Mouse (Mus musculus): ENCODE data around the gene Mapk12. TPM values are rescaled to one million over a fixed set of nuclear protein-coding genes. Genes with fewer than 3 reads are reported as not detected.

Mapk12 gene
- polyA plus RNA-seq, 1 experiment from 2014 or later, result 5.1 TPM

Small RNA genes lying within 50 kb of the gene (microRNA-seq; reads per million reads assigned to microRNA genes)
- gene Mir6958 (6.3 reads per million, percentile 25 among the genes with 10 or more reads in this experiment), gene Mir7118 (not detected)

Other genes with a start within 250 kb of the Mapk12 start
- 0.17 TPM in 2 replicates for gene Ttll8, start 186.3 kb downstream of the Mapk12 start, polyA plus RNA-seq (2015; fragmentation: Nextera tagmentation; extraction: Ambion mirVana)
- gene Mlc1, start 161.7 kb downstream of the Mapk12 start, polyA plus RNA-seq (2015; fragmentation: Nextera tagmentation; extraction: Ambion mirVana), result 14.8 and 15.5 TPM in 2 replicates
- not detected in 2 replicates for gene Mov10l1, start 157.8 kb downstream of the Mapk12 start, polyA plus RNA-seq (2015; fragmentation: Nextera tagmentation; extraction: Ambion mirVana)
- 8.5 and 9.1 TPM in 2 replicates for gene Panx2, start 81.0 kb downstream of the Mapk12 start, polyA plus RNA-seq (2015; fragmentation: Nextera tagmentation; extraction: Ambion mirVana)
- 39.3 and 40.2 TPM in 2 replicates for gene Trabd, start 65.6 kb downstream of the Mapk12 start, polyA plus RNA-seq (2015; fragmentation: Nextera tagmentation; extraction: Ambion mirVana)
- gene Selenoo, start 51.6 kb downstream of the Mapk12 start, polyA plus RNA-seq (2015; fragmentation: Nextera tagmentation; extraction: Ambion mirVana), result 20.4 and 22.4 TPM in 2 replicates
- gene Tubgcp6, start 17.6 kb downstream of the Mapk12 start, polyA plus RNA-seq (2015; fragmentation: Nextera tagmentation; extraction: Ambion mirVana), result 20.1 and 21.2 TPM in 2 replicates
- gene Hdac10, start 12.0 kb downstream of the Mapk12 start, polyA plus RNA-seq (2015; fragmentation: Nextera tagmentation; extraction: Ambion mirVana), result 27.0 and 31.4 TPM in 2 replicates
- gene Mapk11, start 8.9 kb upstream of the Mapk12 start, polyA plus RNA-seq (2015; fragmentation: Nextera tagmentation; extraction: Ambion mirVana), result 30.8 and 32.5 TPM in 2 replicates
- gene Plxnb2, start 40.1 kb upstream of the Mapk12 start, polyA plus RNA-seq (2015; fragmentation: Nextera tagmentation; extraction: Ambion mirVana), result 101 and 108 TPM in 2 replicates
- 117 and 123 TPM in 2 replicates for gene Dennd6b, start 55.8 kb upstream of the Mapk12 start, polyA plus RNA-seq (2015; fragmentation: Nextera tagmentation; extraction: Ambion mirVana)
- 83.2 and 89.8 TPM in 2 replicates for gene Ppp6r2, start 70.8 kb upstream of the Mapk12 start, polyA plus RNA-seq (2015; fragmentation: Nextera tagmentation; extraction: Ambion mirVana)
- gene Sbf1, start 174.6 kb upstream of the Mapk12 start, polyA plus RNA-seq (2015; fragmentation: Nextera tagmentation; extraction: Ambion mirVana), result 106 and 112 TPM in 2 replicates
- not detected in 2 replicates for gene Adm2, start 182.0 kb upstream of the Mapk12 start, polyA plus RNA-seq (2015; fragmentation: Nextera tagmentation; extraction: Ambion mirVana)
- gene Miox, start 193.7 kb upstream of the Mapk12 start, polyA plus RNA-seq (2015; fragmentation: Nextera tagmentation; extraction: Ambion mirVana), result not detected in 2 replicates
- 30.5 and 35.0 TPM in 2 replicates for gene Lmf2, start 215.0 kb upstream of the Mapk12 start, polyA plus RNA-seq (2015; fragmentation: Nextera tagmentation; extraction: Ambion mirVana)
- 115 and 121 TPM in 2 replicates for gene Ncaph2, start 215.0 kb upstream of the Mapk12 start, polyA plus RNA-seq (2015; fragmentation: Nextera tagmentation; extraction: Ambion mirVana)
- 15.7 and 15.8 TPM in 2 replicates for gene Sco2, start 233.1 kb upstream of the Mapk12 start, polyA plus RNA-seq (2015; fragmentation: Nextera tagmentation; extraction: Ambion mirVana)
- 2.1 and 2.7 TPM in 2 replicates for gene Tymp, start 236.3 kb upstream of the Mapk12 start, polyA plus RNA-seq (2015; fragmentation: Nextera tagmentation; extraction: Ambion mirVana)
- gene Odf3b, start 238.6 kb upstream of the Mapk12 start, polyA plus RNA-seq (2015; fragmentation: Nextera tagmentation; extraction: Ambion mirVana), result 3.4 and 4.3 TPM in 2 replicates
- gene Klhdc7b, start 244.2 kb upstream of the Mapk12 start, polyA plus RNA-seq (2015; fragmentation: Nextera tagmentation; extraction: Ambion mirVana), result 0.05 TPM in 1 of 2 replicates, not detected in the other